Mouse (Mus musculus) heart, adult 9 months (tissue): Measurements from ENCODE around the gene Trim25.
"Not testable (repeated sequence)": the region's sequence is repeated elsewhere in the genome, so short reads cannot be mapped to it uniquely, and the experiment has no call there.

ENCODE experiments used
- DNase-seq, 2 experiments: peaks; one replicate each; pipeline ENCODE4 v3.0.0; 2022; ENCODE audit warnings: low spot score in 2 of 2

Trim25 gene

GRCm38 (mm10) chr11:88994492-88994891 is 4.7 kb upstream of the Trim25 start:
- DNase-seq, result no peak

- DNase-seq, result no peak
Observed at GRCm38 (mm10) chr11:88995616-88996015, 3.6 kb upstream of the Trim25 start.

- DNase-seq, result peak; percentile 72 to 73
Observed at GRCm38 (mm10) chr11:88996427-88996826, 2.7 kb upstream of the Trim25 start.

GRCm38 (mm10) chr11:88997343-88997742 is 1.8 kb upstream of the Trim25 start:
- not testable (repeated sequence) for DNase-seq

GRCm38 (mm10) chr11:88998406-88998805 is 770 bp upstream of the Trim25 start:
- DNase-seq, result no peak

GRCm38 (mm10) chr11:88999723-89000526 is 749 bp downstream of the Trim25 start:
- no peak for DNase-seq

GRCm38 (mm10) chr11:89000527-89000819 is 1.3 kb downstream of the Trim25 start:
- DNase-seq, result no peak

- DNase-seq, result no peak
Observed at GRCm38 (mm10) chr11:89001569-89001968, 2.4 kb downstream of the Trim25 start.

GRCm38 (mm10) chr11:89002068-89002467 is 2.9 kb downstream of the Trim25 start:
- DNase-seq, result no peak

GRCm38 (mm10) chr11:89002621-89003020 is 3.4 kb downstream of the Trim25 start:
- no peak for DNase-seq

GRCm38 (mm10) chr11:89003078-89003477 is 3.9 kb downstream of the Trim25 start:
- DNase-seq, result peak in 1 of 2 experiments; percentile 47

- DNase-seq, result no peak
Observed at GRCm38 (mm10) chr11:89003726-89004125, 4.5 kb downstream of the Trim25 start.

- DNase-seq, result no peak
Observed at GRCm38 (mm10) chr11:89005473-89005872, 6.3 kb downstream of the Trim25 start.

- no peak for DNase-seq
Observed at GRCm38 (mm10) chr11:89006404-89006803, 7.2 kb downstream of the Trim25 start.

GRCm38 (mm10) chr11:89007582-89007981 is 8.4 kb downstream of the Trim25 start:
- DNase-seq, result no peak

GRCm38 (mm10) chr11:89009066-89009465 is 9.9 kb downstream of the Trim25 start:
- no peak for DNase-seq

GRCm38 (mm10) chr11:89009496-89009895 is 10.3 kb downstream of the Trim25 start:
- no peak for DNase-seq

GRCm38 (mm10) chr11:89012241-89012640 is 13.1 kb downstream of the Trim25 start:
- no peak for DNase-seq

GRCm38 (mm10) chr11:89017514-89018182 is 18.5 kb downstream of the Trim25 start:
- DNase-seq, result no peak

GRCm38 (mm10) chr11:89020681-89021305 is 21.6 kb downstream of the Trim25 start:
- DNase-seq, result no peak

- no peak for DNase-seq
Observed at GRCm38 (mm10) chr11:89021687-89022086, 22.5 kb downstream of the Trim25 start.

- no peak for DNase-seq
Observed at GRCm38 (mm10) chr11:89022120-89022731, 23.1 kb downstream of the Trim25 start.
